Mouse (Mus musculus): ENCODE results near the gene Ubash3a.
"Not testable (repeated sequence)": the region's sequence is repeated elsewhere in the genome, so short reads cannot be mapped to it uniquely, and the experiment has no call there.

The Ubash3a gene

DNA sequence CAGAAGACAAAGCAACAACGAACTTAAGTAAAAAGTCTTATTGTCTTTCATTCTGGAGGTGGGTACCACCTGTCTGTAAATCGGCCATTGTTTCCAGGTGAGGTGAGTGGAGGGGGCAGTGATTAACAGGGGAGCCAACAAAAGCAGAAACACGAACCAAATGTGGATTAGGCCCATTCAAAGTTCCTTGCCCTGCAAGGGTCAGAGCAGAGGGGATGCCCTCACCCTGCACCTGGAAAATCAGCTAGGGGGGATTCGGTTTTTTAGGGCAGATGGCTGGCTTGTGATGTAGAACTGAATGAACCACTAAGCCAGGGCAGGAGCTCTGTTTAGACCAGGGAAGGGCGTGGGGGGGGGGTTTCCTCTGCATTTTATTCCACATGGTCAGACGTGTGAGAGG lies 56.7 kb downstream of the Ubash3a start:
- no peak for DNase-seq

DNA sequence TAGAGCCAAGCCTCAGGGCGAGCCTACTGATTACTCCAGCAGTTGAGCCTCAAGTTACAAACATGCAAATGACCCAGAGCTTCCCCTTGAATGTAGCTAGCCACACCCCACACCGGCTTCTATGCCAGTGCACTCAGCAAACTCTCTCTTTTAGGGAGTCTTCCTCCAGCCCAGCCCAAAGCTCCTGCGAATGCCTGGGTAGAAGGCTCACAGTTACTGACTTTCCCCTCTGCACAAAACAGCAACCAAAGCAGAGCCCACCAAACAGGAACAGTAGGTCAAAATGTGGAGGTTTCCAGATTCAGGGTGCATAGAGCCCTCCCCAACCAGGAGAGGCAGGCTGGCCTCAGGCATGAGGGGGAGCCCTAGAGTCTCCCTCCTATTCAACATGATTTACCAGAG lies 57.5 kb downstream of the Ubash3a start:
- DNase-seq, result no peak

DNA sequence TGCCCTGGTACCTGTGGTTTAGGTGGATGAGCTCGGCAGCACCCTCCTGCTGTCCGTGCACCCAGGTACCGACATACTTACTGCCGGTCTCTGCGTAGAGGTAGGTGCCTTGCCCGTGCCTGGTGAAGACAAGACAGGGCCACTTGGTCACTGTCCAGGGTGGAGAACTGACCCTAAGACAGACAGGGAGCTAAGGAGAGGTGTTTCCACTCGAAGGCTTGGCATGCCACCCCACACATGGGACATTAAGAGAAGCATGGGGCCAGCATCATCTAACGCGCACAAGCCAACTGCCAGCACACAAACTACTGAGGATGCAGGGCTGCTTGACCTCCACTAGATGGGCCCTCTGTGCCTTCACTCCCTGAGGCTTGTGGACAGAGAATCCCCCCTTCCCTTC lies 58.2 kb downstream of the Ubash3a start:
- DNase-seq, result no peak

DNA sequence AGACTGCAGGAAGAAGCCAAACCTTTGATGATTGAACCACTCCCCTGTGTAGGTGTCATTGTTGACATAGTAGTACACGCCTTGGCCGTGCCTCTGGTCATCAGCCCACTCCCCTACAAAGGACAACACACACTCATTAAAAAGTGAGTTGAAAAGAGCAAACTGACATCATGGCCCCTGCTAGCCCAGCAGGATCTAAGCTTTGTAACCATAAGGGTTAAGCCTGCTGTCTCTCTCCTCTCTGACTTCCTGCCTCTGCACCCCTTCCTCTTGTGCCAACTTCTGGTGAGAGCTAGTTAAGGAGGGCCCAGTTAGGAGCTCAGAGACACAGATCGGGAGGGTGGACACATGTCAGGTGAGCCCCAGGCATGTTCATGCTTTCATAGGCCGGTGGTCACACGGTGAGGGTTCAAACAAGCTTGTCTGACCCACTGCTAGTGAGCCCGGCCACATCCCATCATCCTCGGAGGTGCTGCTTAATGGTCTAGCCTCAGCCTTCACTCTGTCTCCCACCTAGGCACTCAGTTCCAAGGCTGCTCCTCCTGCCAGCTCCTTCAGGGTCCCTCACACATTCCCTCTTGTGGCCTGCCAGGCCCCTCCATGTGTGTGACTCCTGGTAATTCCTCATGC lies 58.8 kb downstream of the Ubash3a start:
- DNase-seq, result no peak

DNA sequence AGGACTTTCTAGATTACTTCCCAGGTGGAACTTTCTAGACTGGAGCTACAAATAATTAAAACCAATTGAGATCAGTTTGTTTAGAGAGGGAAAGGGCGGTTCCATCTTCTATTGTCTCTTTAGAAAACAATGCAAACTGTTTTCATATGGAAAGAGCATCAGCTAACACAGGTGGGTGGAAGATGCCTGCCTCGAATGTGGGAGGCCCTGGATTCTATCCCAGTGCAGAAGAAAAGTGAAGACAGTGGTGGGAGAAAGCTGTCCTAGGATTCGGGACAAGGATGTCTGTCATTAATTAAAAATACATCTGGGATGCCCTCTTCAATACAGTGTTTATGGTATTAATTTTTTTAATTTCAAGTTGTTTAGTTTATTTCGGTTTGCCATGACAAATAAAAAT lies 59.5 kb downstream of the Ubash3a start:
- no peak for DNase-seq

DNA sequence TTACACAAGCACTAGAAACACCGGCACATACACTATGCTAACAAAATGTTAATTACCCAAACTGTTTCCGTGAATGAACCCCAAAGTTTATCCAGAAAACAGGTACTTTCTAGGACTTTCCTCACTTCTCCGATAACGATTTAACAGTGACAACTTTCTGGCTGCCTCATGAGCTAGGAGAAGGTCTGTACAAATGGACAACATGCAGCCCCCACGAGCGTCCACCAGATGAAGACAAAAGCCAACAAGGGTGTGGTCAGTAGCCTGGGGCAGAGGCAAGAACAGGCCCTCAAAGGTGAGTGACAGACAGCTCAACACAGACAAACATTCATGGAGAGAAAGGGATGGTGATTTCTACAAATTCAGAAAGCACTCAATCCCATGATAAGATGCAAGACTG lies 59.9 kb downstream of the Ubash3a start:
- no peak for DNase-seq

DNA sequence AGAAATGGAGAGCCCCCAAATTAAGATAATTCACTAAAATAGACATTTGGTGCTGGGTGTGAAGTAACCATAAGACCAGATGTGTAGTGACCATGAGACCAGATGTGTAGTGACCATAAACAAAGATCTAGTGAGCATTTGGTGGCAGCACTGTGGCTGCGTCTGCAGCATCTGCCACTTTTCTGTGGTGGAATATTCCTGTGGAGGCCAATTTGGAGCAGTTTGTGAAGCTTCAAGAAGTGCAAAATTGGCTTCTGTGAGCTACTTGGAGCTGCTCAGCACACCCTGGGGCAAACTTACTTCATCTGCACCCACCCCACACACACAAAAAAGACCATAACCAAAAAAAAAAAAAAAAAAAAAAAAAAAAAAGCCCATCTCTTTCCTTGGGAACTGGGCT lies 60.3 kb downstream of the Ubash3a start:
- DNase-seq, result no peak

DNA sequence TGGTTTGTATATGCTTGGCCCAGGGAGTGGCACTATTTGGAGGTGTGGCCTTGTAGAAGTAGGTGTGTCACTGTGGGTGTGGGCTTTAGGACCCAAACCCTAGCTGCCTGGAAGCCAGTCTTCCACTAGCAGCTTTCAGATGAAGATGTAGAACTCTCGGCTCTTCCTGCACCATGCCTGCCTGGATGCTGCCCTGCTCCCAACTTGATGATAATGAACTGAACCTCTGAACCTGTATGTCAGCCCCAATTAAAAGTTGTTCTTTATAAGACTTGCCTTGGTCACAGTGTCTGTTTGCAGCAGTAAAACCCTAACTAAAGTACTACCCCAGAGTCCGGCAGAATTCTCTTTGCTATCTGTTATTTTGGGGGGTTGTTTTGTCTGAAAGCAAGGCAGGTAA lies 62.1 kb downstream of the Ubash3a start:
- no peak for DNase-seq

DNA sequence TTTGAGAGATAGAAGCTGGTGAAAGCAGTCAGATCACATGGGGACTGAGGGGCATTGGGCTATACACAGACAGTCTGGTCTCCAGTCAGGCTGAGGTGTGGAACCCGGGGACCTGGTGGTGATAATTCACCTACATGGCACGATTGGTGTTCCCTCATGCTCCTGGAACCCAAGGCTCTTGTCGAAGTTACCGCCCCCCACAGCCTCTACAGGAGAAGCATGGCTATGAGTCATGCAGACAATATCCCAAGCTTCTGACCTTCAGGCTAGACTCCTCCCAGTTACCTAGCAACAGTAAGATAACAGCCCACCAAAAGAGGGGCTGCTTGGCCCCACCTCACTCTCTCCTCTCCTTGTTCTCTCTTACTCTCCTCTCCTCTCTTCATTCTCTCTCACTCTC lies 62.6 kb downstream of the Ubash3a start:
- no peak for DNase-seq

DNA sequence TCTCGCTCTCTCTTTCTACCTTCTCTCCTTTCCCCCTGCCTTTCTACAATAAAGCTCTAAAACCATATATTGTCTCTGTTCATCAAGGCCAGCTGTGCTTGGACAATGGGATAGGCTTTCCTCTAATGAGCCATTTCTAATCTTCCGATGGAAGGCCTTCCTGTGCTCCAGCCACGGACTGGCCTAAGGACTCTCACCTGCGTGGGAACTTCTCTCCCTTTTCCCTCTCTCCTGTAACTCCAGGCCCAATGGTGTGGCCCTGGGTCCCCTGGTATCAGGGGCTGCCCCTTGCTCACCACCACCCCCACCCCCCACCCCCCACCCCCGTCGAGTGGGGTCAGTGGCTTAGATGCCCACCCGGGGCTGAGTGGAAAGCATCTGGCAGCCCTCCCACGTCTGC lies 63.1 kb downstream of the Ubash3a start:
- not testable (repeated sequence) for DNase-seq

DNA sequence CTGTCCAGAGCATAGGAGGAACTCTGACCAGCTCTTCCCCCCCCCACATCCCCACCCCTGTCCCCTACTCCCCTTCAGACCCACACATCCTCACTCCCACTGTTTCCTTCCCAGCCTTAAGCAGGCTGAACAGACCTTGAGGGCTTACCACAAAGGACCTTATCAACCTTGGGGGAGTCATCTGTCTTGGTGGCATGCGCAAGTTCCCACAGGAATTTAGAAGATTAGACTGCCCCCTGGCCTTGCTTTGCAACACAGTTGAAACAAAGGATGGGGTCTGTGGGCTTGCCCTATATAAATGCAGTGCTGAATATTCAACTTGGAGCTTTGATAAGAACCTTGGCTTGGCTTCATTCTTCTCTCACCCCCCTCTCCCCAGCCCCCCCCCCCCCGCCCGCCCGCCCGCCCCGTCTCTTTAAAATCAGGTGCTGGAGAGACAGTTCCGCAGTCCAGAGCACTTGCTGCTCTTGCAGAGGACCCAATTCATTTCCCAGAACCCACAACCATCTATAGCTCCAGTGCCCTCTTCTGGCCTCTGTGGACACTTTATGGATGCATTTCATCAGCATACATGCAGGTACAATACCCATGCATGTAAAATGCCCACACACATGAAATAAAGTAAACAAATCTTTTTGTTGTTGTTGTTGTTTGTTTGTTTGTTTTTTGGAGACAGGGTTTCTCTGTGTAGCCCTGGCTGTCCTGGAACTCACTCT lies 63.6 kb downstream of the Ubash3a start:
- DNase-seq, result no peak

DNA sequence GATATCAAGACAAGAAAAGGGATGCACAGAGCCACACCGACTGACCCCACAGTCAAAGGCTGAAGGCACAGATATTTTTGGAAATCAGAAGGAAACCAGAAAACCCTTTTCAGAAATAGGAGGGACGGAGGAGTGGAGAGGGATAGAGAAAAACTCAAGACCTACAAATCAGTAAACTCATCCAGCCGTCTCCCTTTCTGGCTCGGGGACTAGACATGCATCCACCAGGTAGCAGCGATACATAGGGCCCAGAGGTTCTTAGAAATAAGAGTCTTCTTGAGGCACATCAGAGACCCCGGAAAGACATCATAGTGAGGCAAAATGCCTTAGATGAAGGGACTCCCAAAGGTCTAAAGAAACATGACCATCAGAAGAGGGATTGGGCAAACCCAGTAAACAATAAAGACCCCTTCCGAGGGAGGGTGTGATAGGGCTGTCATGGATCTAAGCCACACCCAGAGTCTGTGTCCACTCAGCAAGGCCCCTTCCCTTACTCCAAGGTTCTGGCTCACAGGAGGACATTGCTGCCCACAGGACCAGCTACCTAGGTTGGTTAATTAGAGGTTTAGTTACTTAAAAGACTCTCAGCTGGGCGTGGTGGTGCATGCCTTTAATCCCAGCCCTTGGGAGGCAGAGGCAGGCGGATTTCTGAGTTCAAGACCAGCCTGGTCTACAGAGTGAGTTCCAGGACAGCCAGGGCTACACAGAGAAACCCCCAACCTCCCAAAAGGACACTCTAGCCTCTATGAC lies 64.9 kb downstream of the Ubash3a start:
- DNase-seq, result no peak

DNA sequence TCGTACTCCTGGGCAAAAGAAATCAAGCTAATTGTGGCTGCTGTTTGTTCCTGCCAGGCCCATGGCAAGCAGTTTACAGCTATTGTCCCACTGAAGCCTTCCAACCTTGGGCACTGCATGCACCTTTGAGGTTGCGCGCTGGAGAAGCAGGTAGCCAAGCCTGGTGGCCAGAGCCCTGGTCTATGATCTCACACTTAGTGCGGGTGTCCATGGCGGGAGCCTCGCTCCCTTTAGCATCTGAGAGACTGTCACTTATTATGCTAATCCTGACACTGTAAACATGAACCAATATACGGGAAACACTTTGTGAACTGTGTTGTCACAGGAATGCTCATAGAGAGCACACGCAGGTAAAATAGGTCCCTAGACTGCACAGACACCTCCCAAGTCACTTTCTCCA lies 66.0 kb downstream of the Ubash3a start:
- DNase-seq, result no peak

DNA sequence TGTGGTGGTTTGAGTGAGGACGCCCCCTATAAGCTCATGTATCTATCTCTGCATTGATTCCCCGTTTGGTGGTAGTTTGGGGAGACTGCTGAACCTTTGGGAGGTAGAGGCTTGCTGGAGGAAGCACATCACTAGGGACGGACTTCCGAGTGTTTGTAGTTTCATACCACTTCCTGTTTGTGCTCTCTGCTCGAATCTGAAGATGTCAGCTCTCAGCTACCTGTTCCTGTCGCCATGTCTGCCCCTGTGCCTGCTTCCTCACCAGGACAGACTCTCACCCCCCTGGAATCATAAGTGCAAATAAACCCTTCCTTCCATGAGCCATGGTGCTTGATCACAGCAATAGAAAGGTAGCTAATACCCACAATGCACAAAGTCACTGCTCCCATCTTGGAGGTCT lies 67.5 kb downstream of the Ubash3a start:
- DNase-seq, result no peak

DNA sequence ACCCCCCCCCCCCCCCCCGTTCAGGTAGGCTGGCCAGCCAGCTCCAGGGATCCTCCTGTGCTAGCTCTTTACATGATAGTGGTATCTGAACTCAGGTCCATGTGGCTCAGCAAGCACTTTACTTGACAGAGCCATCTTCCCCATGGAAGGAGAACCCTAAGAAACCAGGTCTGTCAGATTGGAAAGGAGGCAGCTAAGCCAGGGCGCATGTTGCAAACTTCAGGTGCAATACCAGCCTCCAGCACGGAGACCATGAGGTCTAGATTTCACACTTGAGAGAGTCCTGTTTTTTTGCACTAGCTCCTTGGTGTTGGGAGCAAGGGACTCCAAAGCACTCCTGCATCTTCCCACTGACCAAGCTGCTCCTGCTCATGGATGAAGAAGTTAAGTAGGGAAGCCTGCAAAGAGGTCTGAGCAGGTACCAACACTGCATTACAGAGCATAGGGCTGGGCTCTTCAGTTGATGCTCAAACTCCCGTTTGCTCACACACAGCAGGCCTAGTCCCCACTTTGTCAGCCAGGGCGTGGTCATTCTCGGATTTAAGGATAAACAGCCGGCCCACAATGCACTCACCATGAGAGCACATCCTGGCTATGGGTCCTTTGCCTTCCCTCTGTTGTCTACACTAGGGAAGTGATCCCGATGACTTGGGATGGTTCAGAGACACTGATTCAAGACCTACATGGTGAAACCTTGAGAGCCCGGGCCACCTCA lies 68.7 kb downstream of the Ubash3a start:
- DNase-seq, result no peak

DNA sequence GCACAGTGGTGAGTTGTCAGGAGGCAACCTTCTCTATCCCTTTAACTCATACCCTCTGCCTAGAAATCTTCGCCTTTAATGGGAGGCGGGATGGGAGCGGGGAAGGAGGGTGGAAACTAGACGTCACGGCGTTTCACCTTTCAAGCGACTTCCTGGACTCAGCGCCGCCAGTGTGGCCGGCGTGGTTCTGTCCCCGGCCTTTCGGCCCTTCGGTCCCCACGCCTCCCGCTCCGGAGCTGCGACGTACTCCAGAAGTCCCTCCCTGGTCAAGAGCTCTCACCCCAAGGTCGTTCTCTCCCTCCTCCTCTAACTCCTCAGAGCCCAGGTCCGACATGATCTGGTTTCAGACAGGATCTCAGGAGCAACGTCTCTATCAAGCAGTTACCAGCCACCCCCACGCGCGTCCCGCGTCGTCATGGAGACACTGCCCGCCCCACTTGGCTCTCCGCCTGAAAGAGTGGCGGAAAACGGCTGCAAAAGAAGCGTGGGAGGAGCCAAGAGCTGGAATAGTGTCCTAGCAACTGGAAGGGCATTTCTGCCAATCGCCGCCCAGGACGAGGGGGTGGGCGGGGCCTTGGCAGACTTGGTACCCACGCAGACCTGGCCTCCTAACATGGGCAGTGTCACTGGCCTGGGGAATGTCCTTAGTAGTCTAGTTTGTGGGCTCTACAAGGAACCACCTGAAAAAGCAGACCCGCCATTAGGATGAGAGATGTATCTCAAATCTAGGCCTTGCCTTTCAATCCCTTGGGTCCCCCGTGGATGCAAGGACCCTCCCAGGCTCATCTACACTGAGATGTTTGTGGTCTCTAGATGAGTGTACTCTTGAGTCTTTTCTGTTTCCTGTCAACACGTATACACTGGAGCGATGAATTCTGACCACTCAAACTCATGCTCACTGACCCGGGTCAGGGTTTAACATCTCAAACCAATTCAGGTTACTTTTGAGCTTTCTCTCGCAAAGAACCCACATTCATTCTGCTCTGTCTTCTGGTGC lies 69.5 kb downstream of the Ubash3a start, which contains the start of gene Rsph1:
Gene Rsph1 (minus strand): TSS at position 462 of the 997 bp plus-strand sequence.
- peak; percentile 92 for DNase-seq

DNA sequence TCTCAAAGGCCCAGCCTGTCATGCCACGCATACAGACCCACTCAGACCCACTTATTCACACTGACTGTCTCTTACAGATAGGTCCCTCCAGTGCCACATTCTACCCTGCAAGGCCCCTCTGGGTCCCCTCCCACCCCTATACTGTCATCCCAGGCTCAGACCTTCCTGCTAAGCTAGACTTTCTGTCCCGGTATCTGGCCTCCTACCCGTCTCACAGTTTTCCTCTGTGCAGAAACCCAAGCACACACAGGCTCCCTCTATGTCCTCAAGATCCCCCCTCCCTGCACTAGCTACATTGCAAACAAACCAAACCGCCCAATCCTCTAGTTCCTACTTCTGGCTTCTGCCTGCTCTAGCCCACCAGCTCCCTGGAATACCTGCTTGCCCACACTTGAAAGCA lies 70.3 kb downstream of the Ubash3a start:
- no peak for DNase-seq

DNA sequence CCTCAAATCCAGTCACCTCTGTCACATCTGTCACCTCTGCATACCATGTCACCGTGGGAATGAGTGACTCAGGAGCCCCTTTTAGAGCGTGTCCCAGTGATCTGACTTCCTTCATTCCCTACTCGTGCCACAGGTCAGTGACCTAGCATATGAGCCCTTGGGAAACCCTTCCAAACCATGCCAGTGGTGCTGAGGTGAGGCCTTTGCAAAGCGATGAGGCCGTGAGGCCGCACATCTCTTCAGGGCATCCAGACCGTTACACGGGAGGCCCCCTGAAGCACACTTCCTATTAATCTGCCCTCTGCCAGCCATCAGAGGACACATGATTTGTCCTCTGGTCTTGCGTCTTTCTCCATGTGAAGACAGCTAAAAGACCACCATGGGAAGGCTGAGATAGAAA lies 71.9 kb downstream of the Ubash3a start:
- no peak for DNase-seq

DNA sequence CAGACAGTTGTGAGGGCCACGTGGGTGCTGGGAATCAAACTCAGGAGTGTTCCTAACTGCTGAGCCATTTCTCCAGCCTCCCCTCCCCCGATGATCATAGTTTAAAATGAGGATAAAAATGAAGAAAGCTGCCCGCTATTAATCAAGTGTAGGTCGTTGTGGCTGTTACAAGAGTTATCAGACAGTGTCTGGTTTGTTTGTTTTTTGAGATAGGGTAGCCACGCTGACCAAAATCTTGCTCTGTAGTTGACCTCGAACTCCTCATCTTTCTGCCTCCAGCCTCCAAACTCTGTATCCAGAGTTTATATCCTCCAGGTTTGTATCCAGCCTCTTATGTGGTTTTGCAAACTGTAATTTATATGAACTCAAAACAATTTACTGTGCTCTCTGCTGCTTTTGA lies 72.6 kb downstream of the Ubash3a start:
- no peak for DNase-seq

DNA sequence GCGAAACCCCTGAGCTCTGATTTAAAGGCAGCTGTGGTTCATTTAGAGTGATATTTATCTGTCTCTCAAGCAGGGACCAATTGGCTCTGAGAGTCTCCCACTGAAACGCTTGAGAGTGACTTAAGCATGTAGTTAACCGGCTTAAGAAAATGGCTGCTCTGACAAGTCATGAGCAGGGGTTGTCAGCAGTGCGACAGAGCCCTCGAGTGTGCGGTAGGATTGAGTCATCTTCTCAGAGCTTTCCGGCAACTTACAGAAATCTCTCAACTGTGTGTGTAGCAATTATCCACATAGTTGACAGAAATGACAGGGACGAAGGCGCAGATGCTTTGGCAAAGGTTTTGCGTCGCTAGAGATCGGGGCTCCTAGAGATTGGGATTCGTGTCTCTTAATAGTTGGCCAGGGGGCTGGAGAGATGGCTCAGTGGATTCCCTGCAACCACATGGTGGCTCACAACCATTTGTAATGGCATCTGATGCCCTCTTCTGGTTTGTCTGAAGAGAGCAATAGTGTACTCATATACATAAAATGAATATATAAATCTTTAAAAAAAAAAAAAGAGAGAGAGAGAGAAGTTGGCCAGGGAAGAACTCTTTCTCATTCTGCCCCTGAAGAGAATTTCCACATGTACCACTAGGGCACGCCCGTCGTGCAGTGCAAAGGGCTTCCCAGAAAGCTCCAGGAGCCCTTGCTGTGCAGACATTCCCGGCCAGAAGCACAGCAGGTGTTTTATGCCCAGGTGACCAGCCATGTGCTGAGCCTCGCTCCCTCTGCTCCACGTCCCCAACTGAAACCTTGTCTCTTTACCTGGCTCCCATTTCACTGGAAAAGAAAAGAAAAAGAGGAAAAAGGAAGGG lies 74.4 kb downstream of the Ubash3a start:
- no peak for DNase-seq

DNA sequence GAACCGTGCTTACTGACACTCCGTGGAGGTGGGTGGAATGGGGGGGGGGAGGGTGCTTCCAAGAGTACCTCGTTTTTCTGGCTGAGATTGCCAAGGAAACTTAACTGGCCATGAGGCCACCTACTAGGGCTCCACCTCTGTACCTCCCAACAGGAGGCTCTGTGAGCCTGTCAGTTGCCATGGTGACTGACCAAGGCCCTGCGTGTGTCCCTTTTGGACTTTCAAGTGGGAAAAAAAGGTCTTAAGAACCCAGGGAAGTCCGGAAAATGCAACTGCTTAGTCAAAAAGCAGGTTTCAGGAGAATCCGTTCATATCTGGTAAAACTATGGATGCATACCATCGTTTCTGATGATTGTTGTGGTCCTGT lies 75.0 kb downstream of the Ubash3a start:
- no peak for DNase-seq
